Mouse (Mus musculus) neural tube, embryonic 11.5 days (tissue): ENCODE data around the gene Uhrf1bp1. TPM values are rescaled to one million over a fixed set of nuclear protein-coding genes. Genes with fewer than 3 reads are reported as not detected.
A peak's percentile ranks its signal among the peaks of the same experiment; 100 is the strongest.

Source experiments
- ATAC-seq: fragments of 200-750 bp; cut with Nextera tagmentation; 2 replicates; pipeline ENCODE4 v1.8.0; 2017; ENCODE audit warnings: moderate number of reproducible peaks, mild to moderate bottlenecking, moderate TSS enrichment, moderate library complexity; ENCODE audit not compliant: insufficient read depth, low FRiP score, low TSS enrichment
- DNase-seq: peaks from one replicate; pipeline ENCODE4 v3.0.0-alpha.2; 2015; ENCODE audit warnings: low spot score
- H3K27ac ChIP-seq: fragments of 300-500 bp; sonication (generic); 2 replicates; pipeline ENCODE4 v1.5.1; 2014; ENCODE audit warnings: low read depth, mild to moderate bottlenecking, low read length
- H3K27me3 ChIP-seq: fragments of 300-500 bp; sonication (generic); 2 replicates; pipeline ENCODE4 v1.6.1; 2014; ENCODE audit warnings: mild to moderate bottlenecking, low read length, mixed read lengths; ENCODE audit not compliant: control insufficient read depth, insufficient read depth
- H3K36me3 ChIP-seq: fragments of 300-500 bp; sonication (generic); 2 replicates; pipeline ENCODE4 v1.6.1; 2014; ENCODE audit warnings: mild to moderate bottlenecking, low read length, moderate library complexity, mixed read lengths; ENCODE audit not compliant: control insufficient read depth, insufficient read depth
- H3K4me1 ChIP-seq: fragments of 300-500 bp; sonication (generic); 2 replicates; pipeline ENCODE4 v1.6.1; 2014; ENCODE audit warnings: low read length, mixed read lengths; ENCODE audit not compliant: control insufficient read depth, insufficient read depth
- H3K4me2 ChIP-seq: fragments of 300-500 bp; sonication (generic); 2 replicates; pipeline ENCODE4 v1.6.1; 2014; ENCODE audit warnings: low read depth, mild to moderate bottlenecking, moderate library complexity
- H3K4me3 ChIP-seq: fragments of 300-500 bp; sonication (generic); 2 replicates; pipeline ENCODE4 v1.5.1; 2014; ENCODE audit warnings: low read depth, low read length
- H3K9ac ChIP-seq: fragments of 300-500 bp; sonication (generic); 2 replicates; pipeline ENCODE4 v1.6.1; 2014; ENCODE audit warnings: mild to moderate bottlenecking, low read length
- H3K9me3 ChIP-seq: fragments of 300-500 bp; sonication (generic); 2 replicates; pipeline ENCODE4 v1.6.1; 2016; ENCODE audit warnings: low read length; ENCODE audit not compliant: control insufficient read depth
- WGBS: fragments of 180-500 bp; shearing (Covaris S2); extraction: QIAGEN DNeasy Blood & Tissue Kit; methylation state at CpG from one replicate; pipeline ENCODE4 v1.1.7; 2014; 5-methylcytosine and 5-hydroxymethylcytosine counted together
- polyA plus RNA-seq: library from polyadenylated mRNA; unstranded; fragments of >200 nt; fragmentation: Nextera tagmentation; extraction: Ambion mirVana; gene quantifications from 2 replicates; pipeline ENCODE4 v1.2.1, GENCODE M21; 2014

Gene Uhrf1bp1
- polyA plus RNA-seq, 1 experiment from 2014 or later, result 7.6 TPM

- WGBS, result 3% methylated on average over 48 of the region's 56 CpGs
- H3K4me3 ChIP-seq, result peak within 1 kb of the TSS; percentile 92
- peaks cover 15% of the 10 kb centered on the region for H3K4me1 ChIP-seq
- ATAC-seq, result peak; percentile 95
- peak within 1 kb of the TSS; percentile 69 for H3K27ac ChIP-seq
- no peaks in the 10 kb centered on the region for H3K9me3 ChIP-seq
- peak within 1 kb of the TSS; percentile 96 for H3K4me2 ChIP-seq
- peak; percentile 99 for DNase-seq
- H3K36me3 ChIP-seq, result no peaks in the 10 kb centered on the region
- H3K9ac ChIP-seq, result peak within 1 kb of the TSS; percentile 88
- H3K27me3 ChIP-seq, result no peaks in the 10 kb centered on the region
Measured at GRCm38 (mm10) chr17:27820568-27821406, 35.5 kb upstream of the Uhrf1bp1 start, which contains the start of gene D17Wsu92e. D17Wsu92e (minus strand) TSS chr17:27820648.

GRCm38 (mm10) chr17:27821407-27822338, 34.6 kb upstream of the Uhrf1bp1 start:
- no peak overlapping the region for H3K4me3 ChIP-seq
- H3K9ac ChIP-seq, result no peak overlapping the region
- no peak overlapping the region for H3K27ac ChIP-seq
- H3K36me3 ChIP-seq, result no peaks in the 10 kb centered on the region
- H3K4me2 ChIP-seq, result peak overlapping the region; percentile 57
- H3K27me3 ChIP-seq, result no peaks in the 10 kb centered on the region
- ATAC-seq, result no peak
- no peaks in the 10 kb centered on the region for H3K9me3 ChIP-seq
- WGBS, result 70% methylated on average over 9 of the region's 9 CpGs
- H3K4me1 ChIP-seq, result peaks cover 22% of the 10 kb centered on the region
- no peak for DNase-seq

- ATAC-seq (no peak), DNase-seq (no peak)
- H3K9ac ChIP-seq, result no peak overlapping the region
- H3K4me3 ChIP-seq, result no peak overlapping the region
- no peak overlapping the region for H3K4me2 ChIP-seq
- WGBS, result 84% methylated on average over 9 of the region's 9 CpGs
- no peaks in the 10 kb centered on the region for H3K27me3 ChIP-seq
- peaks cover 22% of the 10 kb centered on the region for H3K4me1 ChIP-seq
- H3K9me3 ChIP-seq, result no peaks in the 10 kb centered on the region
- no peaks in the 10 kb centered on the region for H3K36me3 ChIP-seq
- H3K27ac ChIP-seq, result no peak overlapping the region
Measured at GRCm38 (mm10) chr17:27823142-27823905, 32.9 kb upstream of the Uhrf1bp1 start.

GRCm38 (mm10) chr17:27824941-27825340, 31.3 kb upstream of the Uhrf1bp1 start:
- H3K4me1 ChIP-seq, result 0 out of 2 replicates have a peak, but pooled peaks cover 10% of the 10 kb centered on the region
- no peaks in the 10 kb centered on the region for H3K36me3 ChIP-seq
- no peak overlapping the region for H3K4me2 ChIP-seq
- no peak for ATAC-seq
- no peak overlapping the region for H3K27ac ChIP-seq
- DNase-seq, result no peak
- H3K4me3 ChIP-seq, result no peak overlapping the region
- no peaks in the 10 kb centered on the region for H3K9me3 ChIP-seq
- no peaks in the 10 kb centered on the region for H3K27me3 ChIP-seq
- H3K9ac ChIP-seq, result no peak overlapping the region
- WGBS, result 70% methylated on average over 1 of the region's 1 CpGs

GRCm38 (mm10) chr17:27825539-27825938, 30.7 kb upstream of the Uhrf1bp1 start:
- no peak overlapping the region for H3K27ac ChIP-seq
- no peaks in the 10 kb centered on the region for H3K9me3 ChIP-seq
- H3K27me3 ChIP-seq, result no peaks in the 10 kb centered on the region
- H3K4me1 ChIP-seq, result 0 out of 2 replicates have a peak, but pooled peaks cover 10% of the 10 kb centered on the region
- DNase-seq, result no peak
- H3K9ac ChIP-seq, result no peak overlapping the region
- no peak overlapping the region for H3K4me3 ChIP-seq
- no peaks in the 10 kb centered on the region for H3K36me3 ChIP-seq
- no peak; the same call in 1 of the 2 replicates for ATAC-seq
- 46% methylated on average over 3 of the region's 3 CpGs for WGBS
- H3K4me2 ChIP-seq, result no peak overlapping the region

GRCm38 (mm10) chr17:27825984-27826905, 30.0 kb upstream of the Uhrf1bp1 start:
- H3K9ac ChIP-seq, result peak overlapping the region; percentile 37
- H3K9me3 ChIP-seq, result no peaks in the 10 kb centered on the region
- peak overlapping the region; percentile 27 for H3K4me3 ChIP-seq
- peak overlapping the region; percentile 46 for H3K4me2 ChIP-seq
- ATAC-seq, result peak; percentile 45; the same call in 1 of the 2 replicates
- DNase-seq, result peak; percentile 69
- WGBS, result under 1% methylated on average over 22 of the region's 22 CpGs
- no peaks in the 10 kb centered on the region for H3K36me3 ChIP-seq
- H3K27ac ChIP-seq, result peak overlapping the region; percentile 49
- no peaks in the 10 kb centered on the region for H3K27me3 ChIP-seq
- 0 out of 2 replicates have a peak, but pooled peaks cover 7% of the 10 kb centered on the region for H3K4me1 ChIP-seq

- 0 out of 2 replicates have a peak, but pooled peaks cover 7% of the 10 kb centered on the region for H3K4me1 ChIP-seq
- H3K27me3 ChIP-seq, result no peaks in the 10 kb centered on the region
- H3K4me2 ChIP-seq, result peak overlapping the region; percentile 46
- H3K36me3 ChIP-seq, result no peaks in the 10 kb centered on the region
- peak overlapping the region; percentile 37; the same call in 1 of the 2 replicates for H3K9ac ChIP-seq
- 0% methylated on average over 8 of the region's 9 CpGs for WGBS
- peak overlapping the region; percentile 49; the same call in 1 of the 2 replicates for H3K27ac ChIP-seq
- ATAC-seq, result no peak; the same call in 1 of the 2 replicates
- H3K4me3 ChIP-seq, result peak overlapping the region; percentile 27
- no peaks in the 10 kb centered on the region for H3K9me3 ChIP-seq
- DNase-seq, result peak; percentile 63
Measured at GRCm38 (mm10) chr17:27826908-27827383, 29.3 kb upstream of the Uhrf1bp1 start.
